Mouse (Mus musculus) neural tube, embryonic 11.5 days (tissue): Measurements from ENCODE around the gene Gc. TPM values are rescaled to one million over a fixed set of nuclear protein-coding genes. Genes with fewer than 3 reads are reported as not detected.

Experiments used
- ATAC-seq: fragments of 200-750 bp; cut with Nextera tagmentation; 2 replicates; pipeline ENCODE4 v1.8.0; 2017; ENCODE audit warnings: moderate number of reproducible peaks, mild to moderate bottlenecking, moderate TSS enrichment, moderate library complexity; ENCODE audit not compliant: insufficient read depth, low FRiP score, low TSS enrichment
- DNase-seq: peaks from one replicate; pipeline ENCODE4 v3.0.0-alpha.2; 2015; ENCODE audit warnings: low spot score
- H3K27ac ChIP-seq: fragments of 300-500 bp; sonication (generic); 2 replicates; pipeline ENCODE4 v1.5.1; 2014; ENCODE audit warnings: low read depth, mild to moderate bottlenecking, low read length
- H3K27me3 ChIP-seq: fragments of 300-500 bp; sonication (generic); 2 replicates; pipeline ENCODE4 v1.6.1; 2014; ENCODE audit warnings: mild to moderate bottlenecking, low read length, mixed read lengths; ENCODE audit not compliant: control insufficient read depth, insufficient read depth
- H3K36me3 ChIP-seq: fragments of 300-500 bp; sonication (generic); 2 replicates; pipeline ENCODE4 v1.6.1; 2014; ENCODE audit warnings: mild to moderate bottlenecking, low read length, moderate library complexity, mixed read lengths; ENCODE audit not compliant: control insufficient read depth, insufficient read depth
- H3K4me1 ChIP-seq: fragments of 300-500 bp; sonication (generic); 2 replicates; pipeline ENCODE4 v1.6.1; 2014; ENCODE audit warnings: low read length, mixed read lengths; ENCODE audit not compliant: control insufficient read depth, insufficient read depth
- H3K4me2 ChIP-seq: fragments of 300-500 bp; sonication (generic); 2 replicates; pipeline ENCODE4 v1.6.1; 2014; ENCODE audit warnings: low read depth, mild to moderate bottlenecking, moderate library complexity
- H3K4me3 ChIP-seq: fragments of 300-500 bp; sonication (generic); 2 replicates; pipeline ENCODE4 v1.5.1; 2014; ENCODE audit warnings: low read depth, low read length
- H3K9ac ChIP-seq: fragments of 300-500 bp; sonication (generic); 2 replicates; pipeline ENCODE4 v1.6.1; 2014; ENCODE audit warnings: mild to moderate bottlenecking, low read length
- H3K9me3 ChIP-seq: fragments of 300-500 bp; sonication (generic); 2 replicates; pipeline ENCODE4 v1.6.1; 2016; ENCODE audit warnings: low read length; ENCODE audit not compliant: control insufficient read depth
- WGBS: fragments of 180-500 bp; shearing (Covaris S2); extraction: QIAGEN DNeasy Blood & Tissue Kit; methylation state at CpG from one replicate; pipeline ENCODE4 v1.1.7; 2014; 5-methylcytosine and 5-hydroxymethylcytosine counted together
- polyA plus RNA-seq: library from polyadenylated mRNA; unstranded; fragments of >200 nt; fragmentation: Nextera tagmentation; extraction: Ambion mirVana; gene quantifications from 2 replicates; pipeline ENCODE4 v1.2.1, GENCODE M21; 2014

The Gc gene
- polyA plus RNA-seq: not detected in 2 replicates

DNA sequence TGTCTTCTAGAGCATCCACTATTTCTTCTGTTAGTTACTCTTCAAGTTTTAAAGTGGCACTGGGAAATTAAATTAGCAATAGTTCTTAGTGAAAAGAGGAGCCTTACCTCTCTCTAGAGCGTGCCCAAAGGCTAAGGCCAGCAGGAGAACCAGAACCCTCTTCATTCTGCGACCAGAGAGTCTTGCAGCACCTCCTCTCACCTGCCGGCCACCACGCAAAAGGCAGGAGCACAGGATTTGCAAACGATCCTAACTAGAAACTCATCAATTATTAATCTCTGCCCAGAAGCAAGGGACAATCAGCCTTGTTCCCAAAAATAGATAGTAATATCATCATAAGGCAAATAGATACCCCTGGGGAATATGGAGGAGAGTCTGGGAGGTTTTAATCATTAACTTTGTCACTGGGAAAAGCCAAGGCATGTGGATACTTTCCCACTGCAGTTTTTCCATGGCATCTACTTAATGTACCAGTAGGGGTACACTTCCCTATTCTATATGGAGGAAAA lies at the start of gene Gc:
Gene Gc (minus strand): TSS at position 345 of the 509 bp plus-strand sequence.
- Histone ChIP-seq H3K36me3 (no peaks in the 10 kb centered on the region), H3K27ac (no peak within 1 kb of the TSS), H3K9me3 (no peaks in the 10 kb centered on the region), H3K27me3 (no peaks in the 10 kb centered on the region), H3K4me2 (no peak within 1 kb of the TSS), H3K9ac (no peak within 1 kb of the TSS), H3K4me3 (no peak within 1 kb of the TSS), H3K4me1 (no peaks in the 10 kb centered on the region)
- DNase-seq (no peak), ATAC-seq (no peak)
- 79% methylated on average over 5 of the region's 5 CpGs for WGBS

DNA sequence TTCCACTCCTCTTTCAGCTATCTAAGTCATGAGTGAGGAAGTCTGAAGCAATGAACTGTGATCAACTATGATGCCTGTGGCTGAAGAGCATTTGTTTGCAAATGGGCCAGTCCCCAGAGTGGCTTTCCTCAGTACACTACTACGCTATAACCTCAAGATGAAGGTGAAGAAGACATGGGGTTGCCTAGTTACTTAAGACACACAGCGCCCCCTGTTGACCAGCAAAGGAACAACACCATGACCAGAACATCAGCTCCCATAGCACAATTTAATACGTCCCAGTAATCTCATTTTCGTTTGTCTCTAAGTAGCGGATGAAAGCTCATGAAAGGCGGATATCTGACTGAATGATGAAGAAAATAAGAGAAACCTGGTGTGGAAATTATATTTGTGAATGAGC lies 42.5 kb upstream of the Gc start:
- no peak overlapping the region for H3K9ac ChIP-seq
- no peak overlapping the region for H3K4me3 ChIP-seq
- H3K27ac ChIP-seq: no peak overlapping the region
- DNase-seq: peak; percentile 14
- H3K4me1 ChIP-seq: no peaks in the 10 kb centered on the region
- H3K9me3 ChIP-seq: no peaks in the 10 kb centered on the region
- no peak for ATAC-seq
- no peaks in the 10 kb centered on the region for H3K27me3 ChIP-seq
- WGBS: 61% methylated on average over 6 of the region's 6 CpGs
- no peak overlapping the region for H3K4me2 ChIP-seq
- H3K36me3 ChIP-seq: no peaks in the 10 kb centered on the region

- H3K4me2 ChIP-seq: no peak overlapping the region
- no peaks in the 10 kb centered on the region for H3K27me3 ChIP-seq
- H3K4me1 ChIP-seq: no peaks in the 10 kb centered on the region
- no peaks in the 10 kb centered on the region for H3K36me3 ChIP-seq
- no peak overlapping the region for H3K4me3 ChIP-seq
- DNase-seq (no peak), ATAC-seq (no peak)
- H3K9ac ChIP-seq: no peak overlapping the region
- H3K9me3 ChIP-seq: no peaks in the 10 kb centered on the region
- 86% methylated on average over 1 of the region's 1 CpGs for WGBS
- no peak overlapping the region for H3K27ac ChIP-seq
Measured at GRCm38 (mm10) chr5:89492560-89492959, 34.9 kb upstream of the Gc start.

DNA sequence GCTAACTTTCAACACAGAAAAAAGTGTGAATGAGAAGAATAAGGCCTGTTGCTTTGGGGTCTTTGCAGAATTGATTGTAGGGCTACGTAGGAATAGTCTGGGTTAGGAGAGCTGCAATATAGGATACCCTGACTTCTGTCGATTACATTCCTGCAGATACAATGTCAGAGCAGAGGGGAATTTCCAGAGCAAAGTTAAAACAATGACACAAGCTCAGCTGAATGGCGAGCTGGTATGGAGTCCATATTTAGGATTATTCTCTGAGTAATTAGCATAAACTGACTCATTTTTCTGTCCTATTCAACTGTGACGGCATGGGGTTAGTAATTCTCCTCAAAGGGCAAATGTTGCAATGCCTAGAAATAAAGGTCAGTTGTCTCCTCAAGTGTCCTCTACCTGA lies 12.8 kb upstream of the Gc start:
- no peaks in the 10 kb centered on the region for H3K9me3 ChIP-seq

GRCm38 (mm10) chr5:89467886-89468285 lies 10.2 kb upstream of the Gc start:
- Histone ChIP-seq H3K36me3 (no peaks in the 10 kb centered on the region), H3K4me1 (no peaks in the 10 kb centered on the region), H3K4me2 (no peak overlapping the region), H3K27me3 (no peaks in the 10 kb centered on the region), H3K4me3 (no peak overlapping the region), H3K27ac (no peak overlapping the region), H3K9me3 (no peaks in the 10 kb centered on the region), H3K9ac (no peak overlapping the region)
- WGBS: 86% methylated on average over 2 of the region's 2 CpGs
- DNase-seq (no peak), ATAC-seq (no peak)

More for the DNA sequence above, 12.8 kb upstream of the Gc start:
- no peak for DNase-seq
- ATAC-seq: no peak
- Histone ChIP-seq H3K4me3 (no peak overlapping the region), H3K4me1 (no peaks in the 10 kb centered on the region), H3K4me2 (no peak overlapping the region), H3K27me3 (no peaks in the 10 kb centered on the region), H3K36me3 (no peaks in the 10 kb centered on the region), H3K9ac (no peak overlapping the region), H3K27ac (no peak overlapping the region)
- 86% methylated on average over 4 of the region's 4 CpGs for WGBS

- H3K27me3 ChIP-seq: no peaks in the 10 kb centered on the region
- H3K9ac ChIP-seq: no peak overlapping the region
- no peaks in the 10 kb centered on the region for H3K4me1 ChIP-seq
- WGBS: 85% methylated on average over 1 of the region's 1 CpGs
- no peak overlapping the region for H3K4me2 ChIP-seq
- no peaks in the 10 kb centered on the region for H3K36me3 ChIP-seq
- H3K9me3 ChIP-seq: no peaks in the 10 kb centered on the region
- H3K27ac ChIP-seq: no peak overlapping the region
- DNase-seq (no peak), ATAC-seq (no peak)
- H3K4me3 ChIP-seq: no peak overlapping the region
Measured at GRCm38 (mm10) chr5:89467045-89467444, 9.3 kb upstream of the Gc start.

GRCm38 (mm10) chr5:89466275-89466674 lies 8.6 kb upstream of the Gc start:
- DNase-seq: no peak
- H3K4me1 ChIP-seq: no peaks in the 10 kb centered on the region
- no peak for ATAC-seq

GRCm38 (mm10) chr5:89461817-89462216 lies 4.1 kb upstream of the Gc start:
- WGBS: 82% methylated on average over 4 of the region's 4 CpGs
- no peak overlapping the region for H3K27ac ChIP-seq
- H3K9ac ChIP-seq: no peak overlapping the region
- no peak overlapping the region for H3K4me3 ChIP-seq
- no peaks in the 10 kb centered on the region for H3K27me3 ChIP-seq
- H3K4me2 ChIP-seq: no peak overlapping the region
- H3K36me3 ChIP-seq: no peaks in the 10 kb centered on the region
- no peak for ATAC-seq
- H3K4me1 ChIP-seq: no peaks in the 10 kb centered on the region
- no peaks in the 10 kb centered on the region for H3K9me3 ChIP-seq
- no peak for DNase-seq

More at GRCm38 (mm10) chr5:89466275-89466674, 8.6 kb upstream of the Gc start:
- no peak overlapping the region for H3K4me2 ChIP-seq
- H3K27ac ChIP-seq: no peak overlapping the region
- H3K9me3 ChIP-seq: no peaks in the 10 kb centered on the region
- no peak overlapping the region for H3K9ac ChIP-seq
- H3K27me3 ChIP-seq: no peaks in the 10 kb centered on the region
- H3K36me3 ChIP-seq: no peaks in the 10 kb centered on the region
- H3K4me3 ChIP-seq: no peak overlapping the region

GRCm38 (mm10) chr5:89459591-89459990 lies 1.9 kb upstream of the Gc start:
- no peak for DNase-seq
- Histone ChIP-seq H3K36me3 (no peaks in the 10 kb centered on the region), H3K4me1 (no peaks in the 10 kb centered on the region), H3K27me3 (no peaks in the 10 kb centered on the region), H3K27ac (no peak overlapping the region), H3K4me3 (no peak overlapping the region), H3K9ac (no peak overlapping the region), H3K4me2 (no peak overlapping the region), H3K9me3 (no peaks in the 10 kb centered on the region)
- ATAC-seq: no peak
